Mouse (Mus musculus): ENCODE data around the gene Isca2. TPM values are rescaled to one million over a fixed set of nuclear protein-coding genes. Genes with fewer than 3 reads are reported as not detected.

Isca2 gene
- total and polyA plus RNA-seq, 3 experiments: 70.6 to 71.1 TPM; not detected in 1

GRCm38 (mm10) chr12:84727434-84727833, 45.6 kb upstream of the Isca2 start:
- Histone ChIP-seq H3K9ac (ENCODE audit: control insufficient read depth, low read depth, low read length, poor library complexity, severe bottlenecking) (no peak overlapping the region), H3K27me3 (ENCODE audit: control insufficient read depth in 1 of 2, insufficient read depth in 2 of 2, low read length in 2 of 2) (peaks cover 0 to 5% of the 10 kb centered on the region in 2 experiments; a peak in 2 of 4 replicates), H3K79me2 (ENCODE audit: control insufficient read depth, insufficient read depth, low read length, poor library complexity) (no peaks in the 10 kb centered on the region), H3K4me1 (ENCODE audit: control insufficient read depth in 1 of 2, insufficient read depth in 2 of 2, low read length in 2 of 2) (no peaks in the 10 kb centered on the region), H3K27ac (ENCODE audit: control insufficient read depth, low read depth, low read length) (no peak overlapping the region), H3K4me3 (ENCODE audit: control insufficient read depth in 1 of 2, insufficient read depth in 1 of 2, low read depth in 2 of 2, low read length in 2 of 2) (no peak overlapping the region), H3K36me3 (ENCODE audit: control insufficient read depth in 1 of 2, insufficient read depth in 2 of 2, low read length in 2 of 2) (no peaks in the 10 kb centered on the region), H3K9me3 (replicated peaks; ENCODE audit: insufficient read depth, low read length) (no peaks in the 10 kb centered on the region)
- TF ChIP-seq ZC3H11A (IDR thresholded peaks at IDR 0.05; ENCODE audit: low read depth, low read length) (no peak), USF1 (IDR thresholded peaks at IDR 0.05; ENCODE audit: low read depth, low read length) (no peak), TCF12 (IDR thresholded peaks at IDR 0.05; ENCODE audit: low read depth, low read length) (no peak), MYB (IDR thresholded peaks at IDR 0.05; ENCODE audit: low read depth, low read length) (no peak), POLR2A (IDR thresholded peaks at IDR 0.05; ENCODE audit: control insufficient read depth in 1 of 2, insufficient read depth in 1 of 2, low read depth in 1 of 2, low read length in 2 of 2, poor library complexity in 1 of 2) (no peak), UBTF (IDR thresholded peaks at IDR 0.05; ENCODE audit: borderline replicate concordance, insufficient read depth, low read depth, low read length) (no peak)
- no peak for DNase-seq (ENCODE audit: low read depth, low spot score)

- no peaks in the 10 kb centered on the region for H3K4me1 ChIP-seq (ENCODE audit: control insufficient read depth in 1 of 2, insufficient read depth in 2 of 2, low read length in 2 of 2)
- peaks cover under 1 to 5% of the 10 kb centered on the region in 2 experiments; a peak in 2 of 4 replicates for H3K27me3 ChIP-seq (ENCODE audit: control insufficient read depth in 1 of 2, insufficient read depth in 2 of 2, low read length in 2 of 2)
- no peak overlapping the region for H3K9ac ChIP-seq (ENCODE audit: control insufficient read depth, low read depth, low read length, poor library complexity, severe bottlenecking)
- no peak overlapping the region for H3K27ac ChIP-seq (ENCODE audit: control insufficient read depth, low read depth, low read length)
- no peaks in the 10 kb centered on the region for H3K79me2 ChIP-seq (ENCODE audit: control insufficient read depth, insufficient read depth, low read length, poor library complexity)
- no peak for TF ChIP-seq EP300 (IDR thresholded peaks at IDR 0.05; ENCODE audit: low read depth in 1 of 2, low read length in 2 of 2)
- TF ChIP-seq SMC3 (IDR thresholded peaks at IDR 0.05; ENCODE audit: low read depth, low read length): no peak
- no peak for TF ChIP-seq SIN3A (IDR thresholded peaks at IDR 0.05; ENCODE audit: low read length)
- TF ChIP-seq MAFK (IDR thresholded peaks at IDR 0.05; ENCODE audit: borderline replicate concordance, low read depth, low read length): no peak
- TF ChIP-seq USF2 (IDR thresholded peaks at IDR 0.05; ENCODE audit: borderline replicate concordance in 1 of 2, insufficient read depth in 1 of 2, low read depth in 1 of 2, low read length in 2 of 2): no peak
- no peak for TF ChIP-seq KAT2A (conservative IDR thresholded peaks at IDR 0.05; ENCODE audit: low read depth, low read length)
- TF ChIP-seq ELF1 (IDR thresholded peaks at IDR 0.05; ENCODE audit: low read depth, low read length): no peak
- TF ChIP-seq ZNF384 (IDR thresholded peaks at IDR 0.05; ENCODE audit: low read depth, low read length): no peak
- no peak for TF ChIP-seq MYC (IDR thresholded peaks at IDR 0.05; ENCODE audit: low read depth, low read length)
- no peak overlapping the region for H3K4me3 ChIP-seq (ENCODE audit: control insufficient read depth in 1 of 2, insufficient read depth in 1 of 2, low read depth in 2 of 2, low read length in 2 of 2)
- no peaks in the 10 kb centered on the region for H3K9me3 ChIP-seq (replicated peaks; ENCODE audit: insufficient read depth, low read length)
- no peaks in the 10 kb centered on the region for H3K36me3 ChIP-seq (ENCODE audit: control insufficient read depth in 1 of 2, insufficient read depth in 2 of 2, low read length in 2 of 2)
- DNase-seq (ENCODE audit: low read depth, low spot score): no peak
These were observed 44.6 kb upstream of the Isca2 start for GRCm38 (mm10) chr12:84728421-84728820.

DNA sequence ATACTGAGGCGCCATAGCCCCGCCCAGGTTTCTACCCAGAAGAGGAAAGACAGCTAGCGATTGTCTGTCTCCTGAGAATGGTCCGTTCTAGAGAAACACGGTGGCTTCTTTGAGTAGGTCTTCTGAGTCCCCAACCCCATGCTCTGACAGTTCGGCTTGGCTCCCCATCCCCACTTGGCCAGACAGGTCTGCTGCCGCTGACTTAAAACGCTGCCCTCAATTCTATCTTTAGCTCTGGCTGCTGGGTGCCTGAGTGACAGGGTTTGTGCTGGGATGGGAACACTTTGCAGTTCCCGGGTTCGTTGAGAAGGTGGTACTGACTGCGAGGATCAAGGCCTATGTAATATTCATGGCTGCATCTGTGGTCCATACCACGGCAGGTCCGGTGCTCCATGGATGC, 39.7 kb upstream of the Isca2 start:
- no peak overlapping the region for H3K9ac ChIP-seq (ENCODE audit: control insufficient read depth, low read depth, low read length, poor library complexity, severe bottlenecking)
- DNase-seq (ENCODE audit: low read depth, low spot score): no peak
- H3K27ac ChIP-seq (ENCODE audit: control insufficient read depth, low read depth, low read length): no peak overlapping the region
- H3K9me3 ChIP-seq (replicated peaks; ENCODE audit: insufficient read depth, low read length): no peaks in the 10 kb centered on the region
- no peaks in the 10 kb centered on the region for H3K79me2 ChIP-seq (ENCODE audit: control insufficient read depth, insufficient read depth, low read length, poor library complexity)
- no peaks in the 10 kb centered on the region for H3K4me1 ChIP-seq (ENCODE audit: control insufficient read depth in 1 of 2, insufficient read depth in 2 of 2, low read length in 2 of 2)
- H3K4me3 ChIP-seq (ENCODE audit: control insufficient read depth in 1 of 2, insufficient read depth in 1 of 2, low read depth in 2 of 2, low read length in 2 of 2): no peak overlapping the region
- H3K27me3 ChIP-seq (ENCODE audit: control insufficient read depth in 1 of 2, insufficient read depth in 2 of 2, low read length in 2 of 2): peaks cover 4 to 6% of the 10 kb centered on the region in 2 experiments; a peak in 3 of 4 replicates
- no peak for TF ChIP-seq HCFC1 (IDR thresholded peaks at IDR 0.05; ENCODE audit: low read depth, low read length)
- H3K36me3 ChIP-seq (ENCODE audit: control insufficient read depth in 1 of 2, insufficient read depth in 2 of 2, low read length in 2 of 2): no peaks in the 10 kb centered on the region

All from MEL (cell line).